Mouse (Mus musculus) neural tube, embryonic 13.5 days (tissue): ENCODE results near the gene Cbfa2t2. TPM values are rescaled to one million over a fixed set of nuclear protein-coding genes. Genes with fewer than 3 reads are reported as not detected.

ENCODE experiments used
- ATAC-seq: fragments of 200-750 bp; cut with Nextera tagmentation; 2 replicates; pipeline ENCODE4 v1.8.0; 2017; ENCODE audit warnings: low read depth, mild to moderate bottlenecking, moderate TSS enrichment, moderate library complexity
- H3K27ac ChIP-seq: fragments of 300-500 bp; sonication (generic); replicated peaks from 2 replicates; pipeline ENCODE4 v1.5.1; 2015; ENCODE audit warnings: moderate library complexity, mild to moderate bottlenecking, inconsistent platforms
- H3K27me3 ChIP-seq: fragments of 300-500 bp; sonication (generic); 2 replicates; pipeline ENCODE4 v1.6.1; 2015; ENCODE audit warnings: mild to moderate bottlenecking, inconsistent platforms
- H3K36me3 ChIP-seq: fragments of 300-500 bp; sonication (generic); 2 replicates; pipeline ENCODE4 v1.6.1; 2015; ENCODE audit warnings: mild to moderate bottlenecking, inconsistent platforms
- H3K4me1 ChIP-seq: fragments of 300-500 bp; sonication (generic); replicated peaks from 2 replicates; pipeline ENCODE4 v1.6.1; 2015; ENCODE audit warnings: inconsistent platforms
- H3K4me2 ChIP-seq: fragments of 300-500 bp; sonication (generic); 2 replicates; pipeline ENCODE4 v1.6.1; 2015; ENCODE audit warnings: inconsistent platforms, mild to moderate bottlenecking, moderate library complexity
- H3K4me3 ChIP-seq: fragments of 300-500 bp; sonication (generic); 2 replicates; pipeline ENCODE4 v1.5.1; 2015; ENCODE audit warnings: mild to moderate bottlenecking, inconsistent platforms
- H3K9ac ChIP-seq: fragments of 300-500 bp; sonication (generic); 2 replicates; pipeline ENCODE4 v1.6.1; 2015; ENCODE audit warnings: moderate library complexity, mild to moderate bottlenecking, inconsistent platforms
- H3K9me3 ChIP-seq: fragments of 300-500 bp; sonication (generic); 2 replicates; pipeline ENCODE4 v1.6.1; 2016; ENCODE audit warnings: inconsistent platforms
- WGBS: fragments of 180-500 bp; shearing (Covaris S2); methylation state at CpG from one replicate; pipeline ENCODE4 v1.1.7; 2015; 5-methylcytosine and 5-hydroxymethylcytosine counted together
- polyA plus RNA-seq: library from polyadenylated mRNA; unstranded; fragments of >200 nt; fragmentation: Nextera tagmentation; extraction: Ambion mirVana; gene quantifications from 2 replicates; pipeline ENCODE4 v1.2.1, GENCODE M21; 2015

Gene Cbfa2t2
- polyA plus RNA-seq, 1 experiment from 2014 or later: 50.8 TPM

GRCm38 (mm10) chr2:154522334-154522733, 86.1 kb downstream of the Cbfa2t2 start:
- Histone ChIP-seq H3K9ac (no peak overlapping the region), H3K36me3 (peaks cover 67% of the 10 kb centered on the region), H3K4me2 (no peak overlapping the region), H3K27ac (no peak overlapping the region), H3K9me3 (no peaks in the 10 kb centered on the region), H3K4me1 (no peaks in the 10 kb centered on the region), H3K27me3 (no peaks in the 10 kb centered on the region), H3K4me3 (no peak overlapping the region)
- no peak for ATAC-seq
- WGBS: 94% methylated on average over 5 of the region's 5 CpGs

- H3K36me3 ChIP-seq: peaks cover 73% of the 10 kb centered on the region
- no peak for ATAC-seq
- no peaks in the 10 kb centered on the region for H3K27me3 ChIP-seq
Measured at GRCm38 (mm10) chr2:154525285-154525684, 89.0 kb downstream of the Cbfa2t2 start.

GRCm38 (mm10) chr2:154526531-154526930, 90.2 kb downstream of the Cbfa2t2 start:
- Histone ChIP-seq H3K4me2 (no peak overlapping the region), H3K9ac (no peak overlapping the region), H3K27ac (no peak overlapping the region), H3K27me3 (no peaks in the 10 kb centered on the region), H3K36me3 (peaks cover 76% of the 10 kb centered on the region), H3K4me1 (no peaks in the 10 kb centered on the region), H3K4me3 (no peak overlapping the region), H3K9me3 (no peaks in the 10 kb centered on the region)
- ATAC-seq: no peak
- WGBS: 88% methylated on average over 3 of the region's 3 CpGs

More at GRCm38 (mm10) chr2:154525285-154525684, 89.0 kb downstream of the Cbfa2t2 start:
- Histone ChIP-seq H3K4me3 (no peak overlapping the region), H3K4me2 (no peak overlapping the region), H3K9ac (no peak overlapping the region), H3K27ac (no peak overlapping the region), H3K9me3 (no peaks in the 10 kb centered on the region), H3K4me1 (no peaks in the 10 kb centered on the region)
- 94% methylated on average over 2 of the region's 2 CpGs for WGBS

- H3K27ac ChIP-seq: no peak overlapping the region
- ATAC-seq: no peak
Measured at GRCm38 (mm10) chr2:154532888-154533287, 96.6 kb downstream of the Cbfa2t2 start.

GRCm38 (mm10) chr2:154534704-154535270, 98.5 kb downstream of the Cbfa2t2 start:
- Histone ChIP-seq H3K9me3 (no peaks in the 10 kb centered on the region), H3K27ac (no peak overlapping the region), H3K9ac (no peak overlapping the region), H3K4me1 (peaks cover 26% of the 10 kb centered on the region), H3K4me3 (no peak overlapping the region), H3K36me3 (peaks cover 69% of the 10 kb centered on the region), H3K4me2 (no peak overlapping the region), H3K27me3 (no peaks in the 10 kb centered on the region)
- WGBS: 92% methylated on average over 12 of the region's 12 CpGs
- no peak for ATAC-seq

More at GRCm38 (mm10) chr2:154532888-154533287, 96.6 kb downstream of the Cbfa2t2 start:
- no peak overlapping the region for H3K9ac ChIP-seq
- no peaks in the 10 kb centered on the region for H3K9me3 ChIP-seq
- peaks cover 12% of the 10 kb centered on the region for H3K4me1 ChIP-seq
- H3K36me3 ChIP-seq: peaks cover 82% of the 10 kb centered on the region
- 55% methylated on average over 3 of the region's 3 CpGs for WGBS
- no peaks in the 10 kb centered on the region for H3K27me3 ChIP-seq
- no peak overlapping the region for H3K4me3 ChIP-seq
- no peak overlapping the region for H3K4me2 ChIP-seq

- H3K9ac ChIP-seq: no peak overlapping the region
- H3K4me3 ChIP-seq: no peak overlapping the region
- 44% methylated on average over 2 of the region's 2 CpGs for WGBS
- H3K9me3 ChIP-seq: no peaks in the 10 kb centered on the region
- H3K4me2 ChIP-seq: no peak overlapping the region
- H3K27ac ChIP-seq: 0 out of 2 replicates have a peak overlapping the region, but pooled peaks have one; percentile 46
- peaks cover 25% of the 10 kb centered on the region for H3K4me1 ChIP-seq
- H3K36me3 ChIP-seq: peaks cover 45% of the 10 kb centered on the region
- no peak for ATAC-seq
- no peaks in the 10 kb centered on the region for H3K27me3 ChIP-seq
Measured at GRCm38 (mm10) chr2:154538310-154538709, 102.0 kb downstream of the Cbfa2t2 start.

- H3K9ac ChIP-seq: no peak overlapping the region
- peaks cover 43% of the 10 kb centered on the region for H3K36me3 ChIP-seq
- H3K27me3 ChIP-seq: no peaks in the 10 kb centered on the region
- no peaks in the 10 kb centered on the region for H3K9me3 ChIP-seq
- 0 out of 2 replicates have a peak overlapping the region, but pooled peaks have one; percentile 46 for H3K27ac ChIP-seq
- H3K4me2 ChIP-seq: no peak overlapping the region
- WGBS: 40% methylated on average over 3 of the region's 3 CpGs
- peak; percentile 49; the same call in 1 of the 2 replicates for ATAC-seq
- no peak overlapping the region for H3K4me3 ChIP-seq
- peaks cover 25% of the 10 kb centered on the region for H3K4me1 ChIP-seq
Measured at GRCm38 (mm10) chr2:154538710-154539109, 102.4 kb downstream of the Cbfa2t2 start.

GRCm38 (mm10) chr2:154539720-154540119, 103.4 kb downstream of the Cbfa2t2 start:
- Histone ChIP-seq H3K9ac (0 out of 2 replicates have a peak overlapping the region, but pooled peaks have one; percentile 31), H3K27ac (no peak overlapping the region), H3K4me2 (no peak overlapping the region), H3K27me3 (no peaks in the 10 kb centered on the region), H3K9me3 (no peaks in the 10 kb centered on the region), H3K4me3 (no peak overlapping the region), H3K36me3 (peaks cover 33% of the 10 kb centered on the region), H3K4me1 (peaks cover 25% of the 10 kb centered on the region)
- ATAC-seq: no peak
- 71% methylated on average over 3 of the region's 3 CpGs for WGBS

GRCm38 (mm10) chr2:154541630-154542029, 105.3 kb downstream of the Cbfa2t2 start:
- Histone ChIP-seq H3K4me3 (no peak overlapping the region), H3K9me3 (no peaks in the 10 kb centered on the region), H3K27me3 (no peaks in the 10 kb centered on the region), H3K36me3 (peaks cover 14% of the 10 kb centered on the region), H3K4me1 (peaks cover 25% of the 10 kb centered on the region), H3K9ac (no peak overlapping the region), H3K27ac (no peak overlapping the region), H3K4me2 (no peak overlapping the region)
- ATAC-seq: no peak
- 83% methylated on average over 2 of the region's 2 CpGs for WGBS

- Histone ChIP-seq H3K27me3 (no peaks in the 10 kb centered on the region), H3K27ac (peak overlapping the region; percentile 10; the same call in 1 of the 2 replicates), H3K36me3 (0 out of 2 replicates have a peak, but pooled peaks cover 5% of the 10 kb centered on the region), H3K9me3 (no peaks in the 10 kb centered on the region), H3K4me3 (no peak overlapping the region), H3K4me2 (no peak overlapping the region), H3K9ac (no peak overlapping the region), H3K4me1 (peaks cover 11% of the 10 kb centered on the region)
- 84% methylated on average over 9 of the region's 9 CpGs for WGBS
- ATAC-seq: peak; percentile 36; the same call in 1 of the 2 replicates
Measured at GRCm38 (mm10) chr2:154543567-154544347, 107.5 kb downstream of the Cbfa2t2 start.

GRCm38 (mm10) chr2:154546711-154547110, 110.4 kb downstream of the Cbfa2t2 start, which contains the start of gene 1700003F12Rik:
TSS of gene 1700003F12Rik (plus strand) at chr2:154547085.
- H3K9ac ChIP-seq: no peak within 1 kb of the TSS
- WGBS: 92% methylated on average over 10 of the region's 10 CpGs
- H3K4me1 ChIP-seq: peaks cover 19% of the 10 kb centered on the region
- no peak within 1 kb of the TSS for H3K4me2 ChIP-seq
- no peak within 1 kb of the TSS for H3K4me3 ChIP-seq
- no peak for ATAC-seq
- peaks cover 21% of the 10 kb centered on the region for H3K27me3 ChIP-seq
- H3K27ac ChIP-seq: no peak within 1 kb of the TSS
- no peaks in the 10 kb centered on the region for H3K9me3 ChIP-seq
- H3K36me3 ChIP-seq: 0 out of 2 replicates have a peak, but pooled peaks cover under 1% of the 10 kb centered on the region

GRCm38 (mm10) chr2:154548688-154549087, 112.4 kb downstream of the Cbfa2t2 start:
- peaks cover 36% of the 10 kb centered on the region for H3K4me1 ChIP-seq
- no peak for ATAC-seq
- H3K36me3 ChIP-seq: no peaks in the 10 kb centered on the region
- 42% methylated on average over 3 of the region's 3 CpGs for WGBS
- peaks cover 28% of the 10 kb centered on the region for H3K27me3 ChIP-seq
- H3K4me2 ChIP-seq: peak overlapping the region; percentile 85
- no peak overlapping the region for H3K9ac ChIP-seq
- H3K4me3 ChIP-seq: peak overlapping the region; percentile 44; the same call in 1 of the 2 replicates
- no peak overlapping the region for H3K27ac ChIP-seq
- no peaks in the 10 kb centered on the region for H3K9me3 ChIP-seq
